Mouse (Mus musculus) left cerebral cortex, adult 9 months (tissue): ENCODE measurements at regions not wholly inside any gene's neighbourhood (a gene's known extent, or its start where the extent isn't known, plus 50 kb on each side); places are given as distances from the start of the nearest gene placed in this dataset.

ENCODE experiments used
- DNase-seq, 2 experiments: peaks; one replicate each; pipeline ENCODE4 v3.0.0; 2022; ENCODE audit warnings: low spot score in 2 of 2

DNA sequence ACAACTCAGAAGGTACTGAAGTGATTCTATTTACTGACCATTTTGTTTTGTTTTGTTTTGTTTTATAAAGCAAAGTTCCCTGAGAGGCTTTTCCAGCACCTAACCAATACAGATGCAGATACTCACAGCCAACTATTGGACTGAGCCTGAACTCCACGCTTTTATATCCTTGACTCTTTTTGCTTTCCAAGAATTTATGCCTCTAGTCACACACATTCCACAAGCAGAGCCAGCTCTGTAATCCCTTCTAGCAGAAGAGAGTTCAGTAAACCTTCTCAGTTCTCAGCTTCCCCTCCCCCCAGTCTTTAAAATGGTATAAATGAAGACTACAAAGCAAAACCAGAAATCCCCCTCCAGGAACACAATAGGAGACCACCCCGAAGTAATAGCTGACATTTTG is 269.0 kb upstream of the 1700003H04Rik start:
- no peak for DNase-seq

- DNase-seq = no peak
These were observed 239.7 kb upstream of the 1700003H04Rik start for GRCm38 (mm10) chr3:124820586-124820985.

- DNase-seq = no peak
These were observed 226.0 kb upstream of the 1700003H04Rik start for GRCm38 (mm10) chr3:124806891-124807290.

- no peak for DNase-seq
These were observed 208.5 kb upstream of the 1700003H04Rik start for GRCm38 (mm10) chr3:124789220-124790017.

DNA sequence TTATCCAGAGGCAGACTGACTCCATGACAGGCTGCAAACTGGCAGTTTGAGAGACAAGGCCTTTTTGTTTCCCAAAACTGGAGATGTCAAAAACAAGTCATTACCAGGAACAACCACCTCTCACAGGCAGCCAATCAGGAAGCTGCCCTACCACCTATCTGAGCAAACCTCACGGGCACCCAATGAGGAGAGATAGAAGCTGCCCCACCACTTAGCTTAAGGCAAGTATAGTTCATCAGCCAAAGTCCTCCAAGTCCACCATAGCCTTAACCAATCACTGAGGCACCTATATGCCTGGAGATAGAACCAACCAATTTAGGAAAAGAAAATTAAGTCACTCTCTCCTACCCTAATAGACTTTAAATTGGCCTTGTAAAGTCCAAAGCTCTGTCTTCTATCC is 207.3 kb upstream of the 1700003H04Rik start:
- DNase-seq = no peak

- DNase-seq = no peak
These were observed 189.4 kb upstream of the 1700003H04Rik start for GRCm38 (mm10) chr3:124770326-124770725.

GRCm38 (mm10) chr3:124769252-124769651 is 188.4 kb upstream of the 1700003H04Rik start:
- DNase-seq = no peak

GRCm38 (mm10) chr3:124755693-124756435 is 175.0 kb upstream of the 1700003H04Rik start:
- DNase-seq = no peak

DNA sequence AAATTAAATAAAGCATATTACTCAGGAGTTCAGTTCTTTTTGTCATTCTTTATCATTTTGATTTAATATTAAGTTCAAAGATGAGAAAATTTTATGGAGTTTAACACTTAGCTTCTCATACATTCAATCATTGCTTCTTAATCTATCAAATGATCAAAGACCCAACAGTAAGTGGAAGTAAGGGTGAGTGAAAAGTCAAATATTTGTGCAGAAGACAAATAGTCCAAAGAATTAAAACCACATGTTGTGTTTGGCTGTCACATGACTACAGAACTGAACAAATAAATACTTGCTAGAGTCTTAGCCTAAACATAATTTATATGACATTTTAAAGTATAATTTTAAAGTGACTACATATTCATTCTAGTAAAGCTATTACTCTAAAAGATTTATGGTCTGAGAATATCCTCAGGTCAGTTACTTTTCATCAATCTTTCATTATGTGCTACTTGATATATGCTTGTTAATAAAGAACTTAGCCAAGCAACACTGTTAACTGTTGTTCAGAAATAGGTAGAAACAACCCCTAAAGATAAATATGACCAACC is 171.7 kb upstream of the 1700003H04Rik start:
- DNase-seq = no peak

DNA sequence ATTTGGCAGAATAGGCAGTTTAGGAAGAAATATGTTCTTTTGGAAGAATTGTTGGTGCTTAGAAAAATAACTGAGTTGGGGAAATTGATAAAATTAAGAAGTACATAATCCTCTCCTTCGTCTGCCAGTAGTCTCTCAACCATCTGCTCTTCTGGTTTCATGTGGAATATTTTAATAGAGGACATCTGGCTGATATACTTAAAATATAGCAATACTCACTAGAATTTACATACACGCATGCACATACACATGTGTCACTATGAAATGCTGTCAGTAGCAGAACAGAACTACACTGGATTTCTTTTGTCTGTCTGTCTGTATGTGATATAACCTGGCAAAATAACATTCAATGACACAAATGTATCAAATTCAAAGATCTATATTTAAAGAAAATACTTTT is 168.4 kb upstream of the 1700003H04Rik start:
- DNase-seq = no peak

- DNase-seq = peak in 1 of 2 experiments; percentile 22
These were observed 147.4 kb upstream of the 1700003H04Rik start for GRCm38 (mm10) chr3:124728281-124728680.

- peak in 1 of 2 experiments; percentile 6 for DNase-seq
These were observed 131.3 kb upstream of the 1700003H04Rik start for GRCm38 (mm10) chr3:124712166-124712565.

- no peak for DNase-seq
These were observed 92.7 kb upstream of the 1700003H04Rik start for GRCm38 (mm10) chr3:124673551-124673950.

DNA sequence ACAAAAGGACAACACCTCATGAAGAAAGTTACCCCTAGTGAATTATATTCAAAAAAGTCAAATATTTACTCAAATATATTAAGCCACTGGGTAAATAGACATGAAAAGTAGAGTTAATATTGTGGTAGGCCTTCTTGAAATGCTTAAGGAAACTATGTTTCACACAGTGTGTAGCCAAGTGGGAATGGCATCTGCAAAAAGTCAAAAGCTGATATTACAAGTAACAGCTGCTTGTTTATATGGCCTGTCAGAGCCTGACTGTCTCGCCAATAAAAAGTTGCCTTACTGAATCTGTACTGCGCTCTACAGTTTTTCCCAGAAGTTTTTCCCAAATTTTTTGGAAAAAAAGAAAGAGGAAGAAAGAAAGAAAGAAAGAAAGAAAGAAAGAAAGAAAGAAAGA is 77.3 kb upstream of the 1700003H04Rik start:
- no peak for DNase-seq

- no peak for DNase-seq
These were observed 52.5 kb upstream of the 1700003H04Rik start for GRCm38 (mm10) chr3:124633372-124633771.
